Mouse (Mus musculus) hindlimb bud, embryonic 11.5 days (tissue): ENCODE data around the gene Leng8.

Source experiments
- DNase-seq: peaks from one replicate; pipeline ENCODE4 v3.0.0-alpha.2; 2012; ENCODE audit warnings: low read depth, low spot score; ENCODE audit errors: extremely low spot score

Gene Leng8

DNA sequence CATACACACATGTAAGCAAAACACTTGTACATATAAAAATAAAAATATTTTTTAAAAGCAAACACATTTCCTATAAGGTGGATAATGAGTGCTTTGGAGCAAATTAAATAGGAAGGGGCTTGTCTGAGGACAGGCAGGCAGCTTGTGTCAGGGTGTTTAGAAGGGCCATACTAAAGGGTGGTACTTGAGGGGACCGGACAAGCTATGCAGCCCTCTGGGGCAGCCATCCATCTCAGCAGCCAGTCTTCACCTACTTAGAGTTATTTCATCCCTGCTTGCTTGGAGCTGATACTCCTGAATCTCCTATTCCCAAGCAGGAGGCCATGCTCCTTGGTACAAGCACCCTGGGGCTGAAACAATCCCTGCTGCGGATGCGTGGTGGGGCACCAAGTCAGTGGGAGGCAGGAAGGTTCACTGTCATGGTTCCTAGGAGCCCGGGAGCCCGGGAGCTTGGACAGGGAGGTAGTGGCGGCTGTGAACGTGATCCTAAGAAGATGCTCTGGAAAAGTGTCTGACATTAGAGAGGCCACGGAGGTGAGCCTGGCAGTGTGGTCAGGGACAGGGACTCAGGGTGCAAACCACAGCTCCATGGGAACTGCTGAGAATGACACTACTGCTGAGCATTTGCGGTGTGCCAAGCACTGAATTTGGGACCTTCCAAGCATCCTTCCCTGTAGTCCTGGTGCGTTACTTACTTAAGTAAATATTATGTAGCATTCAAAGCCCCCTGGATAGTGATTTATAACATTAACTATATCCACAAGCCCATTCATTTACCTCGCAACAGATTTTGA, 9.7 kb upstream of the Leng8 start:
- no peak for DNase-seq

DNA sequence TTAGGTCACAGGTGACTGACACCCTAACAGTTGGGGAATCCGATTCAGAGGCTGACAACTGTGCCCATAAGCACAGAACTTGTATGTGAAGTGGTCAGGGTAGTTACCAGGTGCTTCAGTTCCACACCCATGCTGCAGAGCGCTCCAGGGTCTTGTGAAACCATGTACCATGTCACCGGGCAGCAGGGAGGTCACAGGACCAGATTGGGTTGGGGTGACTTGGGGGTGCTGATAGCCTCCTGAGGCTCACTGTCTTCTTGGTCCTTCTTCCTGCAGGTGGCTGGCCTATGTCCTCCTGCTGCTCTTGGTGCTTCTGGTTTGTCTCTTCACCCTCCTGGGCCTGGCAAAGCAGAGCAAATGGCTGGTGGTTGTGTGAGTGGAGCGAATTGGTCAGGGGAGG, 8.9 kb upstream of the Leng8 start:
- DNase-seq = no peak

DNA sequence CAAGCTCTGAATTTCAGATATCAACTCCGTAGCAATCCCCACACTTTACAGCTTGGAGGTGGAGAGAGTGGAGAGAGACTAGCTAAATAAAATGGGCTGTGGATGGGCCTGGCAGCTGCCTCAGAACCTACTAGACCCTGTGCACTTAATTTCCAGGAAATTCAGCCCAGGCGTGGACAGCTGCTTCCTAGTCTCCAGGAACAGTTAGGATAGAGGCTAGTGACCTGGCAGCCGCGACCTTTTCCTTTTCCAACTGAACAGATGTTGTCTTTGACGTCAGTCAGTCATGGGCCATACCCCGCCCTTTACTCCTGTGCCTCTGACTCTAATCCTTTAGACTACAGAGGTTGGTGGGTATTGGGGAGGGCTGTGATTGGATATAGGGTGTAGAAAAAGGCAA, 8.0 kb upstream of the Leng8 start:
- no peak for DNase-seq

DNA sequence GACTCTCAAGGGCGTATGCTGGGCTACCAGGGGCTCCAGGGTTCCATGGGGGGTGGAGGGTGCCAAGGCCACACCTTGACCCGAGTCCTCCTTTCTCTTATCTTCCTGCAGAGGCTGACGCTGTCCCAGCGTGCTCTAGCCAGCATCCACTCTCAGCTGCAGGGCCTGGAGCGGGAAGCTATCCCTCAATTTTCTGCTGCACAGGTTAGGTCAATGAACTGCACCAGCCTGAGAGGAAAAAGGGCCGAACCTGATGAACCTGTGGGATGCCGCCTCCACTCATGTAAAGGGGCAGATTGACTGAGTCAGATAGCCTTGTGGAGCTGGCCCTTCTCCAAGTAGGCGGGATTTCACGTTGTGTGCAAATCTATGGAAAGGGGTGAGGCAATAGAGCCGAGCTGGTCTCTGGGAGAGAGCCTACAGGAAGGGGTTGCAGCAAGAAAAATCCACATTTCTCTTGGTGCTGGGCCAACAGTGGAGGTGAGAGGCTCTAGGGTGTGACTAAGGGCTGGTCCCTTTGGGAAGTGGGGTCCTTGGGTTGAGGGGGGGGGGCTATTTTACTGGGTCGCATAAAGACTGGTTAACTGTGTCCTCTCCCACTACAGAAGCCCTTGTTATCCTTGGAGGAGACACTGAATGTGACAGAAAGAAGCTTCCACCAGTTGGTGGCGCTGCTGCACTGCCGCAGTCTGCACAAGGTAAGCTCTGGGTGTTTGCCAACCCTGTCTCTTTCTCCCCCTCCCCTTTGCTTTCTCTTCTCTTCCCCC, 6.0 kb upstream of the Leng8 start:
- no peak for DNase-seq

DNA sequence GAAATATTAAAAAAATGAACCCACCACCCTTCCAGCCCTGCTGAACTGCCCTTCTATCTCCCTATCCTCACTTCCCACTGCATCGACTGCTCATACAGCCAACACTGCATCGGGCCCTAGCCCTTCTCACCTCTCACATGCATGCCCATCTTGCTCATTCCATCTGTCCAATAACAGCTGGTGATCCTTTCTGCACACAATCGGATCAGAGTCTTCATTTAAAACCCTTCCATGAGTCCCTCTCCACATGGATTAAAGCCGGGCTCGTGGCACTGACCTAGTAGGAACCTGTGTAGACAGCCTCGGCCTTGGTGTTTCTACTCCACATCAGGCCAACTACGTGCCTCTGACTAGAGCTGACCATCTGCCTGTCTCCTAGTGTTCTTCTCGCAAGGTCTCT, 4.9 kb upstream of the Leng8 start:
- no peak for DNase-seq

DNA sequence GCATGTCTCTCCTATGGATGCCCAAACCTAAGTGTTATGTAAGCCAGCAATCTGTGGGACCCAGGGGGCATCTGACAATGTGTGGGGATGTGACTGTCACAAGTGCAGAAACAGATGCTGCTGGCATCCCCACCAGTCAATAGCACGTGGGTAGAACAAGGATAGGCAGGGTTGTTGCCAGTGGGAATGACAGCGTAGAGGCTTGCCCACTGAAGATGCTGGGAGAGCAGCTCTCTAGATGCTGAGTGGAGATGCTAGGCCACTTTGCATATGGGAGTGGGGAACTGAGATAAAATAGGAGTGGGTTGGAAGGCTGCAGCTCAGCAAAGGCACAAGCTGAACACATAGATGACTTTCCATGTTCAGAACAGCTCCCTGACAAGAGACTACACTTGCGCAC, 4.3 kb upstream of the Leng8 start:
- DNase-seq = no peak

DNA sequence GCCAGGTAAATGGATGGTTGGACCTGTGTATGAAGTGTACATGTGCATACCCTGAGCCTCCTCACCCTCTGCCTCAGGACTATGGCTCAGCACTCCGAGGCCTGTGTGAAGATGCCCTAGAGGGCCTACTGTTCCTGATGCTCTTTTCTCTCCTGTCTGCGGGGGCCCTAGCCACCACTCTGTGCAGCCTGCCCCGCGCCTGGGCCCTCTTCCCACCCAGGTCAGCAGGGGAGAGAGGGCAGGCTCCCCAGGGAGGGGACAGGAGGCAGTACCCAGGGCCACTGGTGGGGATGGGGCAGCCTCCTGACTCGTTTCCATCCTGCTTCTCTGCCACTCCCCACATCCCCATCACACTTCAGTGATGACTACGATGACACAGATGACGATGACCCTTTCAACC, 3.8 kb upstream of the Leng8 start:
- DNase-seq = no peak

DNA sequence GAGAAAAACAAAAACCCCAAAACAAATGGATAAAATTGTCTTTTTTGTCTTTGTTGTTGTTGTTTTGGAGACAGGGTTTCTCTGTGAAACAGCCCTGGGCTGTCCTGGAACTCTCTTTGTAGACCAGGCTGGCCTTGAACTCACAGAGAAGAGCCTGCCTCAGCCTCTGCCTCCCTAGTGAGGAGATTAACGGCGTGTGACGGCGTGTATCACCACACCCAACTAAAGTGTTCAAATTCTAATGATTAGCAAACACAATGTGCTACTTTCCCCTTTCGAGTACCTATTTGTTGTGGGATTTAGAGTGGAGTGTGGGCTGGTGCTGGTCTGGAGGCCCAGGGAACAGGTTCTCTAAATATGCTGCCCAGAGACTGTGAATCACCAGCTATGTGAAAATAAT, 1.9 kb upstream of the Leng8 start:
- DNase-seq = no peak

DNA sequence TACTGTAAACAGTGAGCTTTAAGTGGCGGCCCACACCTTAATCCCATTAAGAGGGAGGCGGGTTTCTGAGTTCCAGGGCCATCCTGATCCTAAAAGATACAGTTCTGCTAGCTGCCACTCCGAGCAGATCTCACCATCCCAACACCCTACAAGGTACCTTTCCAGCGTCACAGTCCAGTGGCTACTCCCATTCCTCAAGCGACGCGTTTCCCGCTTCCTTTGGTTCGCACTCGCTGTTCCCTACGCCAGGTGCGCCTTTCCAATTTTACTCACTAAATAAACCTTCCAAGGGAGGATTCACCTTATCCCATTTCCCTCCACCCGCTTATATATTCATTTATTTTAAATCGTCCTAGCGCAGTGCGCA, 452 bp upstream of the Leng8 start:
- DNase-seq = no peak

DNA sequence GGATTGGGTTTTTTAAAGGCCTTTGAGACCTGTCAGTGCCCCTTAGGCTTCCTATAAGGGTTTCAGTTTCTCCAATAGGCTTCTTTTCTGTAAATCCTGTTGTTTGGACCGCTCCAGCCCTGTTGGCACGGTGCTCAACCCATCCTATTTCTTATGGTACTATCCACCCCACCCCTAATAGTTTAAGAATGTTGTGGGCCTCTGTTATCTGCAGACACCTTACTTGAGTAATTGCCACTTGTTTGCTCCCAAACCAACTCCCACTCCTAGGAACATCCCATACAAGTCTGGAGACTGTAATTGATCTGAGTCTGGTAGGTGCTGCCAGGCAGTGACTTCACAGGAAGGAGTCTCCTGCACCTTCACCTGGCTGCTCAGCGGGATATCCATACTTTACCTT, 907 bp downstream of the Leng8 start:
- no peak for DNase-seq

DNA sequence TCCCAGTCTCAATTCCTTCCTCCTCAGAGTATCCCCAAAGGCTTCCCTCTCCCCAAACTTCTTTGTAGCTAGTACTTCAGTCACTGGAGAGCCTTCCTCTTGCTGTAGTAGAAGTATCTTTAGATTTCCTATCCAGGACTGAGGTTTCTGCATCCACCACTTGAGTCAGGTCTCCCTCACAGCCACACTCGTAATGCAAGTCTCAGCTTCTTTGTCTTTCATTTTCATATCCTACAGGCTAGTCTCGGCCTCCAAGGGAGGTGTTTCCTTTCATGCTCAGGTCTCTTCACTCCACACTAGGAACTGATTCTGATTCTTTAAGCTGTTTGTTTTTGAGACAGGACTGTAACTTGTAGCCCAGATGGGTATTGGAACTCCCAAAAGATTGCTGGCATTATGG, 1.3 kb downstream of the Leng8 start:
- DNase-seq = no peak

DNA sequence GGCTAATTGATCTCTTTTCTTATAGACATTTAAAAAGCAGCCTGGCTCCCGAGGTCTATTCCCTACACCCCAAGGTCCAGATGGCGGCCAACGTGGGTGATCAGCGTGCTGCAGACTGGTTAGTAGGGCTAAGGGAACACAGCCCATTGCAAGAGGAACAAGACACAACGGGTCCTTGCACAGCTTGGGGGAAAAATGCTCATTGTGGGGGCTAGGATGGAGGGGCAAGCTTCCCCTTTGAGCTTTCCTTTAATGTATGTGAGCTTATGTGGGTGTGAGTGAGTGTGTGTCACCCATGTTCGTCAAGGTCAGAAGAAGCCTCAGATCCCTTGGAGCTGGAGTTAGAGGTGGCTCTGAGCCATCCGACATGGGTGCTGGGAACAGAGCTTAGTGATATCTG, 1.8 kb downstream of the Leng8 start:
- no peak for DNase-seq

DNA sequence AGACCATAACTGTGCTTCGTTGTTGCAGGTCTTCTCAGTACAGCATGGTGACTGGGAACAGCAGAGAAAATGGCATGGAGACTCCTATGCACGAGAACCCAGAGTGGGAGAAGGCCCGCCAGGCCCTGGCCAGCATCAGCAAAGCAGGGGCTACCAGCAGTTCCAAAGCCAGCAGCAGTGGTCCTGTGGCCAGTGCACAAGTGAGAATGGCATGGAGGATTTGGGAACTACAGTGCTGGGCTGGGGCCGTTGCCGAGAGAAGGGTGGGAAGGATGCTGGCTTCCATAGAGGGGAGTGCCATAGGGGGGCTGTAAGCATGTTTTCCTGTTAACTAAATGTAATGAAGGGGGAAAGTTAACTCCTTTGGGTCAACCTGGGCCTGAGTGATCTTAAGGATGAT, 2.6 kb downstream of the Leng8 start:
- DNase-seq = no peak

DNA sequence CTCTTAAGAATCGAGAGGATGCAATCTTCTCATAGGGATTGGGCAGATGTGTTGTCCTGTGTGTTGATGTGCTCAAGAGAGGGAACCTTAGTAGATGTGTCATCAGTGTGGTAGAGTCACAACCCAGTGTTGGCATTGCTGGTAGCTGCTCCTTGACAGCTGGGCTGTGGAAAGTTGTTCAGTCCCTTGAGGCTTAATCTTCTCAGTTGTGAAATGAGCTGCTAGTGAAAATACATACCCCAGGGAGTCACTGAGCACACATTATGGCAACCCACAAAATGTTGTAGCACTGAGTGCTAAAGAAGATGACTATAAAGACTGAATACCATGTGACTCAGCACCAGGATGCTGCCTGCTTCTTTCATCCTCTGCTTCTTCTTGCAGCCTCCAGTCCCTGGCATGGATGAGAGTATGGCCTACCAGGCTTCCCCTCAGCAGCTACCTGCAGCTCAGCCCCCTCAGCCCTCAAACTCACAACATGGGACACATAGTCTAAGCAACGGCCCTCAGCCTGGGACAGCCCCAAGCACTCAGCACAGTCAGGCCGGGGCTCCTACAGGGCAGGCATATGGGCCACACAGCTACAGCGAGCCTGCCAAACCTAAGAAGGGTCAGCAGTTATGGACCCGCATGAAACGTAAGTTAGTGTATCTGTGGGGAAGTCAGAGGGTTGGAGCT, 4.9 kb downstream of the Leng8 start:
- no peak for DNase-seq

DNA sequence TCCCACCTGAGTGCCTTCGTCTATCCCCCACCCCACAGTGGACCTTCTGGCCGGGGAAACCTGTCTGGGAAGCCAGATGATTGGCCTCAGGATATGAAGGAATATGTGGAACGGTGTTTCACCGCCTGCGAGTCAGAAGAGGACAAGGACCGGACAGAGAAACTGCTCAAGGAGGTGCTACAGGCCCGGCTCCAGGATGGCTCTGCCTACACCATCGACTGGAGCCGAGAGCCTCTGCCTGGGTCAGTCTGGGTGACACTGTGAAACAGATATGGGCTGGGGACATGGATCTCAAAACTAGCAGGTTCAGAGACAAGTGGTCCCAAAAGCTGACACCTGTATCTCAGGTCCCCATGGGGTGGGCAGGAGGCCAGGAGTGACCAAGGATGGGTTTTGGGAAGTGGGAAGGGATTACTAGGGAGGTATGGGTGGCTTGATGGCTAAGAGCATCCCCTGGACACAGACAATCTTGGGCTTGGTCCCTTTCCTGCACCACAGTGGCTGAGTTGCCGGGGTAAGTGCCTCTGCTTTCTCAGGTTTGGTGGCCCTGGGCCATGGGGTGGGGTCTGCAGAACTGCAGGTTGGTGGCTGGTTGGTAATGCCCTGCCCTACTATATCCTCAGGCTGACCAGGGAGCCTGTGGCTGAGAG, 6.1 kb downstream of the Leng8 start:
- DNase-seq = no peak

DNA sequence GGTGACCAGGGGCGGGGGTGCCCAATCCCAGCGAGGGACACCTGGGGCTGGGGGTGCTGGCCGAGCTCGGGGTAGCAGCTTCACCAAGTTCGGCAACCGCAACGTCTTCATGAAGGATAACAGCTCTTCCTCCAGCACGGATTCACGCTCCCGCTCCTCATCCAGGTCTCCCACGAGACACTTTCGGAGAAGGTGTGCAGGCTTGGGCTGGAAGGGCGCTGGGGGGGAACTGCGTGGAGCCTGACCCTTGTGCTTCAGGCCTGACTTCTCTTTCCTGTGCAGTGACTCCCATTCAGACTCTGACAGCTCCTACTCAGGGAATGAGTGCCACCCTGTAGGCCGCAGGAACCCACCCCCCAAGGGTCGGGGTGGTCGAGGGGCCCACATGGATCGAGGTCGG, 6.7 kb downstream of the Leng8 start:
- DNase-seq = no peak

DNA sequence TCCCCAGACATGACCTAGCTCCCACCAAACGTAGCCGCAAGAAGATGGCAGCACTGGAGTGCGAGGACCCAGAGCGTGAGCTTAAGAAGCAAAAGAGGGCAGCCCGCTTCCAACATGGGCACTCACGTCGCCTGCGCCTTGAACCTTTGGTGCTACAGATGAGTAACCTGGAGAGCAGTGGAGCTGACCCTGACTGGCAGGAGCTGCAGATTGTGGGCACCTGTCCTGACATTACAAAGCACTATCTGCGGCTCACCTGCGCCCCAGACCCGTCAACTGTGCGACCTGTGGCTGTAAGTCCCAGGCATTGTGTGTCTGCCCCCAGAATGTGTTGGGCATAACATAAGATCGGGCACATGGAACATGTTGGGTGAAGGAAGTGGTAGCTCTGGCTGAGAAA, 7.2 kb downstream of the Leng8 start:
- DNase-seq = no peak

DNA sequence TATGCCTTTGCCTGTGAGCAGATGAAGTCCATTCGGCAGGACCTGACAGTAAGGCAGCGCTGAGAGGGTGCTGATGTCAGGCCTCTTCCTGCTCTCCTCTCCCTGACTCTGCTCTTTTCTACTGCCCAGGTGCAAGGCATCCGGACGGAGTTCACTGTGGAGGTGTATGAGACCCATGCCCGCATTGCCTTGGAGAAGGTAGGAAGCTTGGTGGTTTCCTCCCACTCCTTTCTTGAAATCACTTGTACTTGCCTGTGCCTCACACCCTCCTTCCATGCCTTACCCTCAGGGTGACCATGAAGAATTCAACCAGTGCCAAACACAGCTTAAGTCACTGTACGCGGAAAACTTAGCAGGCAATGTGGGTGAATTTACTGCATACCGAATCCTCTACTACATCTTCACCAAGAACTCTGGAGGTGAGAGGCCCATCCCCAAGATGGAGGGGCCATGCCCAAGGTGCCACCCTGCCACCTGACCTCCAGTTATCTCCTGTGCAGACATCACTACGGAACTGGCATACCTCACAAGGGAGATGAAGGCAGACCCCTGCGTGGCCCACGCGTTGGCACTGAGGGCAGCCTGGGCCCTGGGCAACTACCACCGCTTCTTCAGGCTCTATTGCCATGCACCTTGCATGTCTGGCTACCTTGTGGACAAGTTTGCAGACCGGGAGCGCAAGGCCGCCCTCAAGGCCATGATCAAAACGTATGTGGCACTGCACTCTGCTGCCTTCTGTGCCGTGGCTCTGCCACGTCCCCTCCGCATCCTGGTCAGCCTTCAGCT, 8.1 kb downstream of the Leng8 start:
- no peak for DNase-seq

DNA sequence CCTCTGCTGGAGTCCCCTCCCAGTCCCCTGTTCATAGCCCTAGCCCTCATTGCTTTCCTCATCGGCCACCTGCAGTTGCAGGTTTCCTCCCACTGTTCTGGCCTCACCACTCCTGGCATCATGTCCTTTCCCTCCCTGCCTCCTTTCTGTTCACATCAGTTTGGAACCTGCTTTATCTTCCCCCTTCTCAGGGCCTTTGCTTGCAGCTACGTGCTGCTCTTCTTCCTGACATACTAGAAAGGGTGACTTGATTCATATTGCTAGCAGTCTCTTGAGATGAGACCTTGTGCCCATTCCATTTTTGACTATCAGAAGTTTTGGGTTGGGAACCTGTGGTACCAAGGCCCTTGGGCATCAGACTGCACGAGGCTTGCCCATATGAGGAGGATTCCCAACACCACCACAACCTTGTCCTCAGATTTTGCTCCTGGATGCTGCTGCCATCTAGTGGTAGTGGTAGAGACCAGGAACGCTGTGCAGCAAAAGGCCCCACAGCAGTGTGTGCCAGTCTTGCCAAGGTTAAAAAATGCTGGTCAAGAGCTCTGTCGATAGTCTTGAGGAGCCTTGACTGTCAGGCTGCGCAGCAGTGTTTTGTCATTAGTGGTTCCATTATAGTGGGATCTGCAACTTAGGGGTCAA, 8.8 kb downstream of the Leng8 start:
- DNase-seq = no peak
